In genomic region chr9:8042338-8043043, GRCm38 (mm10) we compare ENCODE assay signal across 1 mouse cellular context.
TF ChIP-seq lines count a peak whose summit lies in the region.

TSS of gene Cfap300 (minus strand) at chr9:8042823.

TF ChIP-seq in CH12.LX, 34 proteins besides CTCF, POLR2A, EP300 and RAD21 (continued from another document):
- TF ChIP-seq TBP (conservative IDR thresholded peaks at IDR 0.05; ENCODE audit: low read depth, low read length) (0 out of 2 replicates have a peak, but pooled peaks have one; percentile 68), USF1 (IDR thresholded peaks at IDR 0.05; ENCODE audit: low read depth, low read length) (no peak), NELFE (IDR thresholded peaks at IDR 0.05; ENCODE audit: low read depth, low read length) (peak; percentile 45; the same call in 1 of the 2 replicates), MAZ (IDR thresholded peaks at IDR 0.05; ENCODE audit: low read depth, low read length) (no peak), ZKSCAN1 (IDR thresholded peaks at IDR 0.05; ENCODE audit: borderline replicate concordance, low read depth, low read length) (no peak), NRF1 (IDR thresholded peaks at IDR 0.05; ENCODE audit: low read depth, low read length) (peak; percentile 92), SMC3 (IDR thresholded peaks at IDR 0.05; ENCODE audit: low read depth, low read length) (no peak), ZNF384 (IDR thresholded peaks at IDR 0.05; ENCODE audit: low read depth, low read length) (no peak), MXI1 (IDR thresholded peaks at IDR 0.05; ENCODE audit: low read depth, low read length) (peak; percentile 19; the same call in 1 of the 2 replicates), PAX5 (IDR thresholded peaks at IDR 0.05; ENCODE audit: low read length) (no peak)
